Comparison of ENCODE assay signal across 8 mouse cellular contexts in the genomic region with DNA sequence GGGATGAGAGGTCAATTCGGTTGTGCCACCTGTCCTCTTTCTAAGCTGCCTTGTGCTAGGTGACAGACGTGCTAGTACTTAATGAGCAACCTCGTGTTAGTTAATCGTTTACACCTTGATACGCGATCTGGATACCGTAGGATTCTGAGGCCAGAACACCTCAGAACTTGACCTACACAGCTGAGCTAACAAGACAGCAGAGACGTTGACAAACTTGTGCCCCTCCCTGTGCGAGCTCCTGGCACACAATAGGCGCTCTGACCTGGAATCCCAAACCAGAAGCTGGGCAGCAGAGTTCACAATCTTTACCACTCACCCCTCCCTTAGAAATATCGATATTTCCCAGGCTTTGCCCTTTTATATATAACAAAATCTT. TPM values are rescaled to one million over a fixed set of nuclear protein-coding genes. Genes with fewer than 3 reads are reported as not detected.
DNase-seq lines count a peak whose midpoint lies in the region; ATAC-seq and TF ChIP-seq lines count a peak whose summit lies in the region.

No protein-coding gene starts in this region.

- peak overlapping the region; percentile 97 for H3K4me2 ChIP-seq in embryonic facial prominence, embryonic 14.5 days (ENCODE audit: low read depth, low read length)
- peak overlapping the region; percentile 94 for H3K4me2 ChIP-seq in intestine, postnatal 0 days (replicated peaks; ENCODE audit: low read depth)

- no peak overlapping the region for H3K27ac ChIP-seq in embryonic facial prominence, embryonic 14.5 days (replicated peaks; ENCODE audit: low read depth, low read length)
- H3K27ac ChIP-seq in intestine, postnatal 0 days (ENCODE audit: low read depth, low read length) = peak overlapping the region; percentile 89

- peak; percentile 1; the same call in 1 of the 2 replicates for ATAC-seq in embryonic facial prominence, embryonic 14.5 days (ENCODE audit: low read depth)
- peak; percentile 73 for ATAC-seq in intestine, postnatal 0 days

- peaks cover 39% of the 10 kb centered on the region for H3K27me3 ChIP-seq in embryonic facial prominence, embryonic 14.5 days (replicated peaks; ENCODE audit: control insufficient read depth, insufficient read depth, low read length)
- H3K27me3 ChIP-seq in intestine, postnatal 0 days (replicated peaks; ENCODE audit: control insufficient read depth, insufficient read depth, low read length) = no peaks in the 10 kb centered on the region

- no peak for DNase-seq in lung, adult 2 months
- DNase-seq in lung, postnatal 4 days = no peak
- peak; percentile 42 for DNase-seq in embryonic facial prominence, embryonic 14.5 days (ENCODE audit: low spot score)
- DNase-seq in lung, postnatal 25 days (ENCODE audit: low spot score) = peak; percentile 39
- DNase-seq in left cerebral cortex, postnatal 14 days (ENCODE audit: low spot score in 2 of 2) = no peak
- DNase-seq in frontal cortex, postnatal 14 days (ENCODE audit: low spot score in 2 of 2) = no peak
- DNase-seq in cerebellum, postnatal 36 days = no peak

- under 1% methylated on average over 11 of the region's 11 CpGs for WGBS in lung, adult 2 months
- under 1% methylated on average over 11 of the region's 11 CpGs for WGBS in embryonic facial prominence, embryonic 14.5 days
- WGBS in intestine, postnatal 0 days = under 1% methylated on average over 11 of the region's 11 CpGs

- H3K36me3 ChIP-seq in embryonic facial prominence, embryonic 14.5 days (ENCODE audit: control insufficient read depth, insufficient read depth, low read length) = 0 out of 2 replicates have a peak, but pooled peaks cover 5% of the 10 kb centered on the region
- peaks cover 11% of the 10 kb centered on the region; the same call in 1 of the 2 replicates for H3K36me3 ChIP-seq in intestine, postnatal 0 days (ENCODE audit: control insufficient read depth, insufficient read depth)

- TF ChIP-seq POLR2A in lung, adult 2 months (IDR thresholded peaks at IDR 0.05; ENCODE audit: borderline replicate concordance, extremely low read depth, low read depth, low read length) = no peak

- H3K4me3 ChIP-seq in lung, adult 2 months (replicated peaks; ENCODE audit: extremely low read depth, low read depth, low read length) = peak overlapping the region; percentile 60
- H3K4me3 ChIP-seq in embryonic facial prominence, embryonic 14.5 days (ENCODE audit: low read depth, low read length) = peak overlapping the region; percentile 70
- H3K4me3 ChIP-seq in intestine, postnatal 0 days (ENCODE audit: low read depth, low read length) = peak overlapping the region; percentile 81

- TF ChIP-seq CTCF in lung, adult 2 months (IDR thresholded peaks at IDR 0.05; ENCODE audit: insufficient read depth, low read length) = no peak
- no peak for TF ChIP-seq CTCF in intestine, postnatal 0 days (IDR thresholded peaks at IDR 0.05; ENCODE audit: low read depth)

- H3K9ac ChIP-seq in embryonic facial prominence, embryonic 14.5 days (ENCODE audit: low read depth, low read length) = peak overlapping the region; percentile 51; the same call in 1 of the 2 replicates
- H3K9ac ChIP-seq in intestine, postnatal 0 days (ENCODE audit: low read depth, low read length) = peak overlapping the region; percentile 45; the same call in 1 of the 2 replicates

- intact Hi-C loops in left cerebral cortex, postnatal 14 days (cut with DNase I) = loop anchor here (5.0 kb wide), 1 partner anchor 274 kb away; no protein-coding TSS in a partner anchor

- peaks cover 15% of the 10 kb centered on the region for H3K4me1 ChIP-seq in lung, adult 2 months (ENCODE audit: control insufficient read depth, insufficient read depth, low read length)
- H3K4me1 ChIP-seq in embryonic facial prominence, embryonic 14.5 days (ENCODE audit: control insufficient read depth, insufficient read depth, low read length) = peaks cover 23% of the 10 kb centered on the region; the same call in 1 of the 2 replicates
- peaks cover 1% of the 10 kb centered on the region; the same call in 1 of the 2 replicates for H3K4me1 ChIP-seq in intestine, postnatal 0 days (replicated peaks; ENCODE audit: control insufficient read depth, insufficient read depth, low read length)

- H3K9me3 ChIP-seq in embryonic facial prominence, embryonic 14.5 days (ENCODE audit: control insufficient read depth, low read length) = no peaks in the 10 kb centered on the region
- H3K9me3 ChIP-seq in intestine, postnatal 0 days (ENCODE audit: control insufficient read depth) = no peaks in the 10 kb centered on the region

RNA-seq across cellular contexts. Expression of gene Fzd5, which starts 0.6 kb away (rescaled TPM):
- 28.2 and 30.9 TPM in 2 replicates for polyA plus RNA-seq in lung, adult 2 months (2012; rRNA removed)
- 2.6 and 2.8 TPM in 2 replicates for polyA plus RNA-seq in embryonic facial prominence, embryonic 14.5 days (2014; fragmentation: Nextera tagmentation; extraction: Ambion mirVana)
- 4.7 and 5.6 TPM in 2 replicates for polyA plus RNA-seq in intestine, postnatal 0 days (2015; fragmentation: Nextera tagmentation; extraction: Ambion mirVana)
- 1 to 10 TPM in 1 of 2 experiments, under 1 TPM in 1; 0.57 to 1.5 TPM for total RNA-seq in left cerebral cortex, postnatal 14 days (2021)

RNA-seq across cellular contexts. Expression of gene Ccnyl1, which starts 47.9 kb away (rescaled TPM):
- 26.8 and 31.6 TPM in 2 replicates for polyA plus RNA-seq in lung, adult 2 months (2012; rRNA removed)
- 8.3 and 8.4 TPM in 2 replicates for polyA plus RNA-seq in embryonic facial prominence, embryonic 14.5 days (2014; fragmentation: Nextera tagmentation; extraction: Ambion mirVana)
- polyA plus RNA-seq in intestine, postnatal 0 days (2015; fragmentation: Nextera tagmentation; extraction: Ambion mirVana) = 5.1 and 5.5 TPM in 2 replicates
- 10 to 100 TPM; 26.0 to 27.8 TPM for total RNA-seq in left cerebral cortex, postnatal 14 days (2021)

Comparison
In these comparisons a context has a peak if more than half of its experiments do, and no peak if none do; other contexts are left out.
1. DNase-seq: peak in embryonic facial prominence, embryonic 14.5 days (single experiment) and lung, postnatal 25 days (single experiment); none in lung, adult 2 months (single experiment), lung, postnatal 4 days (0 of 2), left cerebral cortex, postnatal 14 days (0 of 2), frontal cortex, postnatal 14 days (0 of 2) and cerebellum, postnatal 36 days (0 of 2).
2. Peak in every context shown above with its lines, with median percentiles within 50 percentile points of each other: H3K4me3 ChIP-seq.